ENCODE assay signal across 8 mouse cellular contexts in the genomic region with DNA sequence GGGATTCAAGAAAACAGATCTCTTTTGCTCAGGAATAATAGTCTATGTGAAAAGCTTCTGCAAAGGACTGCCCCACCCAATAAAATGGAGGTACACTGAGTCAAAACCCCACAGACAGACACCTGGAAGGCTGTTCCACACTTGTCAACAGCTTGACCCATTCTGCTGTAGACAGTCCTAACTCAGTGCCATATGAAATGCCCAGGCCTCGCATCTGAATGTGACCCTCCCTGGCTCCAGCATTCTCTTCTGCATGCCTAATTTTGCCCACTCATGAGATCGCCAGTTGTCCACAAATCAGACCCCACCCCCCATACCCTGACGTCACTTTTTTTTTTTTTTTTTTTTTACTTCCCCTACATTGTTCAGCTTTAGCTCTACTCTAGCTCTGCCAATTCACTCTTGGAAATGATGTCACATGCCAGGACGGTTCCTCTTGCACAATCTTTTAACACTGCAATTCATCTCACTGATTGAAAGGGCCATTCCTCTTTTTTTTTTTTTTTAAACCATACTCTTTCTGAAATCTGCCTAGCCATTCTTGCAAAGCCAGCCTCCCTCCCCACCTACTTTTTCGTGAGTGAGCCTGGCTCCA. TPM values are rescaled to one million over a fixed set of nuclear protein-coding genes. Genes with fewer than 3 reads are reported as not detected.
DNase-seq lines count a peak whose midpoint lies in the region; ATAC-seq and TF ChIP-seq lines count a peak whose summit lies in the region.
"Had no signal": no experiment of that assay in that cellular context is flagged by ENCODE, and none has a peak within 500 bp of the region (broad histone marks: within the 10 kb centered on the region; RNA-seq: fewer than 3 reads in every experiment).

No protein-coding gene starts in this region.

- H3K27me3 ChIP-seq in limb, embryonic 14.5 days (ENCODE audit: control insufficient read depth, insufficient read depth, low read length), result no peaks in the 10 kb centered on the region
- no peaks in the 10 kb centered on the region for H3K27me3 ChIP-seq in limb, embryonic 10.5 days (ENCODE audit: low read depth, poor library complexity, severe bottlenecking)
- no peaks in the 10 kb centered on the region for H3K27me3 ChIP-seq in intestine, postnatal 0 days (replicated peaks; ENCODE audit: control insufficient read depth, insufficient read depth, low read length)

- no peaks in the 10 kb centered on the region for H3K9me3 ChIP-seq in limb, embryonic 14.5 days (ENCODE audit: control insufficient read depth, low read length)
- no peaks in the 10 kb centered on the region for H3K9me3 ChIP-seq in limb, embryonic 10.5 days (replicated peaks)
- no peaks in the 10 kb centered on the region for H3K9me3 ChIP-seq in intestine, postnatal 0 days (ENCODE audit: control insufficient read depth)

- no peak overlapping the region for H3K4me2 ChIP-seq in limb, embryonic 14.5 days (replicated peaks; ENCODE audit: low read depth, low read length, severe bottlenecking)
- no peak overlapping the region for H3K4me2 ChIP-seq in intestine, postnatal 0 days (replicated peaks; ENCODE audit: low read depth)

- no peak for TF ChIP-seq CTCF in intestine, postnatal 0 days (IDR thresholded peaks at IDR 0.05; ENCODE audit: low read depth)

- no peaks in the 10 kb centered on the region for H3K36me3 ChIP-seq in limb, embryonic 14.5 days (ENCODE audit: control insufficient read depth, insufficient read depth, low read length)
- H3K36me3 ChIP-seq in limb, embryonic 10.5 days, result no peaks in the 10 kb centered on the region
- H3K36me3 ChIP-seq in intestine, postnatal 0 days (ENCODE audit: control insufficient read depth, insufficient read depth), result no peaks in the 10 kb centered on the region

- H3K4me1 ChIP-seq in limb, embryonic 14.5 days (ENCODE audit: control insufficient read depth, insufficient read depth, low read length), result 0 out of 2 replicates have a peak, but pooled peaks cover 10% of the 10 kb centered on the region
- H3K4me1 ChIP-seq in limb, embryonic 10.5 days, result peaks cover 13% of the 10 kb centered on the region
- peaks cover 13% of the 10 kb centered on the region; the same call in 1 of the 2 replicates for H3K4me1 ChIP-seq in intestine, postnatal 0 days (replicated peaks; ENCODE audit: control insufficient read depth, insufficient read depth, low read length)

- H3K4me3 ChIP-seq in limb, embryonic 14.5 days (replicated peaks; ENCODE audit: low read length), result no peak overlapping the region
- no peak overlapping the region for H3K4me3 ChIP-seq in limb, embryonic 10.5 days
- no peak overlapping the region for H3K4me3 ChIP-seq in intestine, postnatal 0 days (ENCODE audit: low read depth, low read length)
- H3K4me3 ChIP-seq: heart, adult 2 months had no signal

- peak; percentile 37 for DNase-seq in limb, embryonic 14.5 days (ENCODE audit: low spot score)
- DNase-seq in limb, embryonic 10.5 days (ENCODE audit: low spot score), result no peak
- peak; percentile 45 to 53 for DNase-seq in monocyte, adult 2 months (ENCODE audit: low read depth in 1 of 2, low spot score in 2 of 2)
- DNase-seq in embryo, embryonic 10.5 days (ENCODE audit: low spot score), result no peak

- no peak for TF ChIP-seq POLR2A in limb, embryonic 14.5 days (IDR thresholded peaks at IDR 0.05; ENCODE audit: borderline replicate concordance, extremely low read depth, insufficient read depth, insufficient read length)

- no peak overlapping the region for H3K9ac ChIP-seq in limb, embryonic 14.5 days (ENCODE audit: low read depth, low read length, severe bottlenecking)
- no peak overlapping the region for H3K9ac ChIP-seq in intestine, postnatal 0 days (ENCODE audit: low read depth, low read length)

- ATAC-seq in limb, embryonic 14.5 days (ENCODE audit: low FRiP score, low read depth), result no peak
- ATAC-seq in common myeloid progenitor, adult 5-6 weeks (replicated peaks; ENCODE audit: low read depth, poor library complexity, severe bottlenecking), result peak; percentile 49
- ATAC-seq in intestine, postnatal 0 days, result peak; percentile 68
- no peak for ATAC-seq in activated CD4-positive, CD25-positive, alpha-beta regulatory T cell, adult 4 months

- no peak overlapping the region for H3K27ac ChIP-seq in limb, embryonic 14.5 days (replicated peaks; ENCODE audit: low read depth, low read length)
- H3K27ac ChIP-seq in limb, embryonic 10.5 days, result no peak overlapping the region
- peak overlapping the region; percentile 8; the same call in 1 of the 2 replicates for H3K27ac ChIP-seq in intestine, postnatal 0 days (ENCODE audit: low read depth, low read length)
- H3K27ac ChIP-seq: heart, adult 2 months had no signal

- WGBS in limb, embryonic 14.5 days, result 71% methylated on average over 5 of the region's 5 CpGs
- WGBS in limb, embryonic 10.5 days, result 80% methylated on average over 5 of the region's 5 CpGs
- 35% methylated on average over 5 of the region's 5 CpGs for WGBS in intestine, postnatal 0 days

RNA-seq across cellular contexts. Expression of gene Aqp9, which starts 1.5 kb away (rescaled TPM):
- 0.46 and 0.49 TPM in 2 replicates for polyA plus RNA-seq in limb, embryonic 14.5 days (2012; rRNA removed)
- polyA plus RNA-seq in limb, embryonic 14.5 days (2014; fragmentation: Nextera tagmentation; extraction: Ambion mirVana), result 1.1 and 1.2 TPM in 2 replicates
- 0.08 and 0.14 TPM in 2 replicates for polyA plus RNA-seq in limb, embryonic 10.5 days (2016; fragmentation: Nextera tagmentation; extraction: Ambion mirVana)
- total RNA-seq in common myeloid progenitor, adult 5-6 weeks (2017), result 26.5 and 29.0 TPM in 2 replicates
- 0.18 and 0.21 TPM in 2 replicates for polyA plus RNA-seq in intestine, postnatal 0 days (2015; fragmentation: Nextera tagmentation; extraction: Ambion mirVana)
- under 1 TPM in 1 of 2 experiments, not detected in 1; 0.18 TPM for polyA plus RNA-seq in activated CD4-positive, CD25-positive, alpha-beta regulatory T cell, adult 4 months (2017; shearing (Covaris generic))

RNA-seq across cellular contexts. Expression of gene Aldh1a2, which starts 48.6 kb away (rescaled TPM):
- polyA plus RNA-seq in limb, embryonic 14.5 days (2012; rRNA removed), result 16.3 and 20.1 TPM in 2 replicates
- polyA plus RNA-seq in limb, embryonic 14.5 days (2014; fragmentation: Nextera tagmentation; extraction: Ambion mirVana), result 14.2 and 14.8 TPM in 2 replicates
- polyA plus RNA-seq in limb, embryonic 10.5 days (2016; fragmentation: Nextera tagmentation; extraction: Ambion mirVana), result 20.4 and 23.7 TPM in 2 replicates
- not detected in 2 replicates for total RNA-seq in common myeloid progenitor, adult 5-6 weeks (2017)
- polyA plus RNA-seq in intestine, postnatal 0 days (2015; fragmentation: Nextera tagmentation; extraction: Ambion mirVana), result 38.4 and 39.2 TPM in 2 replicates
- not detected for polyA plus RNA-seq in activated CD4-positive, CD25-positive, alpha-beta regulatory T cell, adult 4 months (2017; shearing (Covaris generic))

Comparison
In these comparisons a context has a peak if more than half of its experiments do, and no peak if none do; other contexts are left out.
1. DNase-seq: peak in limb, embryonic 14.5 days (single experiment) and monocyte, adult 2 months (2 of 2); none in limb, embryonic 10.5 days (single experiment) and embryo, embryonic 10.5 days (single experiment).
2. ATAC-seq: peak in common myeloid progenitor, adult 5-6 weeks (single experiment) and intestine, postnatal 0 days (single experiment); none in limb, embryonic 14.5 days (single experiment) and activated CD4-positive, CD25-positive, alpha-beta regulatory T cell, adult 4 months (single experiment).
3. RNA of gene Aldh1a2, which starts 48.6 kb away (polyA plus RNA-seq): 38.4 to 39.2 TPM in intestine, postnatal 0 days, 20.4 to 23.7 TPM in limb, embryonic 10.5 days and 14.2 to 20.1 TPM in limb, embryonic 14.5 days; not detected in activated CD4-positive, CD25-positive, alpha-beta regulatory T cell, adult 4 months; every median in the first group is over 10 times any median in the second.